Mouse (Mus musculus): ENCODE measurements around the gene Ndc80.
"Not testable (repeated sequence)": the region's sequence is repeated elsewhere in the genome, so short reads cannot be mapped to it uniquely, and the experiment has no call there.

The Ndc80 gene

GRCm38 (mm10) chr17:71477481-71477880 lies 49.2 kb downstream of the Ndc80 start:
- no peak for DNase-seq (ENCODE audit: low spot score)

- no peak for DNase-seq (ENCODE audit: low spot score)
These were observed 50.2 kb downstream of the Ndc80 start for GRCm38 (mm10) chr17:71476346-71477020.

GRCm38 (mm10) chr17:71475705-71476089 lies 51.0 kb downstream of the Ndc80 start:
- DNase-seq (ENCODE audit: low spot score): peak; percentile 19

- DNase-seq (ENCODE audit: low spot score): peak; percentile 79
These were observed 51.6 kb downstream of the Ndc80 start, which contains the start of gene Smchd1 for GRCm38 (mm10) chr17:71474762-71475704. Smchd1 (minus strand) TSS chr17:71475343.

GRCm38 (mm10) chr17:71474128-71474527 lies 52.5 kb downstream of the Ndc80 start:
- no peak for DNase-seq (ENCODE audit: low spot score)

- DNase-seq (ENCODE audit: low spot score): no peak
These were observed 55.4 kb downstream of the Ndc80 start for GRCm38 (mm10) chr17:71471261-71471660.

GRCm38 (mm10) chr17:71460312-71460711 lies 66.3 kb downstream of the Ndc80 start:
- no peak for DNase-seq (ENCODE audit: low spot score)

- no peak for DNase-seq (ENCODE audit: low spot score)
These were observed 66.8 kb downstream of the Ndc80 start, which contains the start of gene Gm4707 for GRCm38 (mm10) chr17:71459818-71460217. Gm4707 (minus strand) TSS chr17:71459918.

GRCm38 (mm10) chr17:71457361-71457760 lies 69.3 kb downstream of the Ndc80 start:
- DNase-seq (ENCODE audit: low spot score): not testable (repeated sequence)
